Mouse (Mus musculus): ENCODE measurements at regions not wholly inside any gene's neighbourhood (a gene's known extent, or its start where the extent isn't known, plus 50 kb on each side); places are given as distances from the start of the nearest gene placed in this dataset.

DNA sequence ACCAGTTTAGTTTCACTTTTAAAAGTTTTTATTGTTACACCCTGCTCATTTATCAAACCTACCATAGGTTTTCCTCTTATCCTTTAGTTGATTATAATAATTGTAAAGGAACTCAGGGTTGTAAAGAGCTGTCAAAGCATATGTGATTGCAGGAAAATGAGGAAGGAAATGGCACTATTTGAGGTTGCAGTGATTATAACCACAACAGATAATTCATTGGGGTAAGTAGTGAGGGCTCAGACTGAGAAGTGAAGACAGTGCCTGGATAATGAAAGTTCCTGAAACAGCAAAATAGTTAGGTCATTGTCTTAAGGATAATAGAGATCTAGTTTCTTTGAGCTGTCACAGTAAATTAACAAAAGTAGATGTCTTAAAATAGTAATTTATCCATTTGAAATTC, 305.4 kb upstream of the Btbd3 start:
- no peaks in the 10 kb centered on the region for H3K27me3 ChIP-seq (ENCODE audit: control insufficient read depth, insufficient read depth, low read length)
- no peaks in the 10 kb centered on the region for H3K9me3 ChIP-seq (ENCODE audit: control insufficient read depth, low read length)
- H3K27ac ChIP-seq = no peak overlapping the region
- no peak overlapping the region for H3K9ac ChIP-seq
- H3K4me2 ChIP-seq (replicated peaks) = no peak overlapping the region
- no peak overlapping the region for H3K4me3 ChIP-seq (replicated peaks; ENCODE audit: low read length)
- no peaks in the 10 kb centered on the region for H3K4me1 ChIP-seq (replicated peaks; ENCODE audit: control insufficient read depth, insufficient read depth, low read length)
- no peak for DNase-seq (ENCODE audit: low spot score)
- no peaks in the 10 kb centered on the region for H3K36me3 ChIP-seq (replicated peaks; ENCODE audit: control insufficient read depth, insufficient read depth)
- no peak for ATAC-seq (ENCODE audit: low FRiP score)

DNA sequence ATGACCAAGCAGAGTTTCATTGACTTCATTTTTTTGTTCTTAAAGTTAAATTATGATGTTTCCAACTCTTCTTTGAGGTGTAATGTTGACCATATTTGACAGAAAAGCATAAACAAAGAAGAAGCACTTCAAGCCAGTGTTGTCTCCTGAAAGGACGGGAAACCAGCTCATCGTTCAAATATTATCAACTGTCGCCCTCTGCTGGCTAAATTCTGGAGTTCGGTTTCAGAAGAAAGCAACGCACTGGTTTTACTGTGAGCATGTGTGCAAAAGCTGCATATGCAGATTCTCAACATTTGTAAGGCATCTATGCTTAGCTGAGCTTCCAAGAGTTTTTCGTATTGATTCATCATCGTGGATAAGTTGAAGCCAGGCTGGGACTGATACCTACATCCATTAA, 313.6 kb upstream of the Btbd3 start:
- DNase-seq (ENCODE audit: low spot score) = peak; percentile 96
- Histone ChIP-seq H3K27ac (no peak overlapping the region), H3K27me3 (ENCODE audit: control insufficient read depth, insufficient read depth, low read length) (no peaks in the 10 kb centered on the region), H3K4me1 (replicated peaks; ENCODE audit: control insufficient read depth, insufficient read depth, low read length) (no peaks in the 10 kb centered on the region), H3K4me3 (replicated peaks; ENCODE audit: low read length) (no peak overlapping the region), H3K9me3 (ENCODE audit: control insufficient read depth, low read length) (no peaks in the 10 kb centered on the region), H3K9ac (no peak overlapping the region), H3K4me2 (replicated peaks) (no peak overlapping the region), H3K36me3 (replicated peaks; ENCODE audit: control insufficient read depth, insufficient read depth) (no peaks in the 10 kb centered on the region)
- WGBS = 9% methylated on average over 7 of the region's 7 CpGs
- ATAC-seq (ENCODE audit: low FRiP score) = peak; percentile 70; the same call in 1 of the 2 replicates

DNA sequence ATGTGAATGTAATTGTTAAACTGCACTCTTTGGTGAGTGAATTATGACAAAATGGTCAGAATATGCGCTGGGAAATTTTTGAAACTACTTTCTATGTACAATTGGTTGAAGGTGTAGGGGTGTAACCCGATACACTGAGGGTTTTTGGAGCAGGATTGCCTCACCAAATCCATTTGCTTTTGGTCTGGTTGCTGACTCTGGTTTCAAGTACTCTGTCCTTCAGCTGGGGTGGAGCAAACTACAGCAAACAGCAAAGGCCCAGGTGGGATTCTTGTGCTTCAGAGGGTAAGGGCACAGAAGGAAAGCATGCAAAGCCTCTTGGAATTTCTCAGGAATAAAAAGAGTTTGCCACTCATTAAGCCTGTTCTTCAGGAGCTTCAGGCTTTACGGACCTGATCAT, 316.8 kb upstream of the Btbd3 start:
- Histone ChIP-seq H3K27me3 (ENCODE audit: control insufficient read depth, insufficient read depth, low read length) (no peaks in the 10 kb centered on the region), H3K9ac (no peak overlapping the region), H3K4me2 (replicated peaks) (no peak overlapping the region), H3K4me3 (replicated peaks; ENCODE audit: low read length) (no peak overlapping the region), H3K27ac (no peak overlapping the region), H3K4me1 (replicated peaks; ENCODE audit: control insufficient read depth, insufficient read depth, low read length) (0 out of 2 replicates have a peak, but pooled peaks cover 5% of the 10 kb centered on the region), H3K36me3 (replicated peaks; ENCODE audit: control insufficient read depth, insufficient read depth) (no peaks in the 10 kb centered on the region), H3K9me3 (ENCODE audit: control insufficient read depth, low read length) (no peaks in the 10 kb centered on the region)
- ATAC-seq (ENCODE audit: low FRiP score) = no peak
- 71% methylated on average over 3 of the region's 3 CpGs for WGBS
- no peak for DNase-seq (ENCODE audit: low spot score)

DNA sequence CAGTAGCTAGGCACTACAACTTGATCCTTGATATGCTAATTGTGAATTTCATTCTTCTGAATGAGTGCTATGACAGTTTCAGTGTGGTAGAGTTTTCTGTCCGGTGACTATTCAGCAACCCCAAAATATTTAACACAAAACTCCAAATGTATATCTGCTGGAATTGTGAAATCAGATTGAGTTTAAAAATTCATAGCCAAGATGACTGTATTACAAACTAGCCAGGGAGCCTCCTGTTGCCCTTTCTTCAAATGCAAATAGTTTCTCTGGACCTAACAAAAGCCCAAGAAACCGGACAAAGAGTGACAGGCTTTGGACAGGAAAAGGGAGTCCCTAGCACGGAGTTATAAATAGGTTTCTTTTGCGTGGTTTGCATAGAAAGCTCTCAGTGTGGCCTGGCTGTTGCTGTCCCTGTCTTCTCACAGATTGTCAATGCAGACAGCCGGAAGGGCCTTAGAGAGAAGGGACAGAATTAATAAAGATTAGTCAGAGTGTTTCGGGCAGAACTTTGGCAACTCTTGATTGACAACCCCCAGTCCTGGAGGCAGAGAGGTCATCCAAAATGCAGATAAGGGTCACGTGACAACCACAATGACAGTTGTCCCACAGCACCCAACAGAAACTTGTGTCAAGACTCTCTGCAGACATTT, 317.4 kb upstream of the Btbd3 start:
- no peak overlapping the region for H3K27ac ChIP-seq
- H3K4me3 ChIP-seq (replicated peaks; ENCODE audit: low read length) = no peak overlapping the region
- 0 out of 2 replicates have a peak, but pooled peaks cover 5% of the 10 kb centered on the region for H3K4me1 ChIP-seq (replicated peaks; ENCODE audit: control insufficient read depth, insufficient read depth, low read length)
- no peaks in the 10 kb centered on the region for H3K9me3 ChIP-seq (ENCODE audit: control insufficient read depth, low read length)
- 10% methylated on average over 7 of the region's 7 CpGs for WGBS
- H3K9ac ChIP-seq = no peak overlapping the region
- no peak overlapping the region for H3K4me2 ChIP-seq (replicated peaks)
- peak; percentile 83; the same call in 1 of the 2 replicates for ATAC-seq (ENCODE audit: low FRiP score)
- H3K36me3 ChIP-seq (replicated peaks; ENCODE audit: control insufficient read depth, insufficient read depth) = no peaks in the 10 kb centered on the region
- no peaks in the 10 kb centered on the region for H3K27me3 ChIP-seq (ENCODE audit: control insufficient read depth, insufficient read depth, low read length)
- DNase-seq (ENCODE audit: low spot score) = peak; percentile 43

DNA sequence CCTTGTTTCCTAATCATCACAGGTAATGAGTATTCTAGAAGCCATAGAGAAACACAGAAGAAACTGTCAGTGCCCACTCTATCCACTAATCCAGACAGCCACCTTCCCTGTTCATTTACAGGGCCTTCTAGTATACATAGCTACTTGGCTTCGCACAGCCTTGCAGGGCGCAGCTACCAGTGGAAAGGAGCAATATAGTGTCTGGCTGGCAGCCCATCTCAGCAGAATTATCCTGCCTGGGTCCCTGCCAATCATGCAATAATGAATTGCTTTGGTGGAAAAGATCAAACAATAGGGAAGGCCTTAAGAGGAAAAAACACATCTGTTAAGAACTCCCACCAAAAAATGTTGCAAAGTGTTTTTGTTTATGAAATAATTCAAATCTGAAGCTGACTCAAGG, 319.8 kb upstream of the Btbd3 start:
- 52% methylated on average over 2 of the region's 2 CpGs for WGBS
- Histone ChIP-seq H3K27me3 (ENCODE audit: control insufficient read depth, insufficient read depth, low read length) (no peaks in the 10 kb centered on the region), H3K27ac (no peak overlapping the region), H3K9ac (no peak overlapping the region), H3K9me3 (ENCODE audit: control insufficient read depth, low read length) (no peaks in the 10 kb centered on the region), H3K4me2 (replicated peaks) (no peak overlapping the region), H3K4me3 (replicated peaks; ENCODE audit: low read length) (no peak overlapping the region), H3K4me1 (replicated peaks; ENCODE audit: control insufficient read depth, insufficient read depth, low read length) (0 out of 2 replicates have a peak, but pooled peaks cover 5% of the 10 kb centered on the region), H3K36me3 (replicated peaks; ENCODE audit: control insufficient read depth, insufficient read depth) (no peaks in the 10 kb centered on the region)
- ATAC-seq (ENCODE audit: low FRiP score) (peak; percentile 64; the same call in 1 of the 2 replicates), DNase-seq (ENCODE audit: low spot score) (no peak)

DNA sequence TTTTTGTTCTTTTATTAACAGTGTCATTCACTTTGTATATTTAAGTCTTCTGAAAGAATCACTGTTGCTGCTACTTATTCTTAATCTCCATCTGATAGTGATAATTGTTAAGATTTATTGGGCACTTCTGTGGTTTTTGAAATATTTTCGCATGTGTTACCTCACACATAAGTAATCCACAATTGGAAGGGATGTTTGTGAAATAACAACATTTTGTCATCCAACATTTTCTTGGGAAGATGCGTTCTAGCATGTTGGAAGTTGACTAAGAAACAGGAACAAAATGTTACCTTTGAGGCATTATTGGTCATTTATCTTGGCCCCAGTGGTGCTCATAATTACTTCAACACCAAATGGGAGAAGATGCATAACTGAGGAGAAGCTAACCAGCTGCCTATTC, 323.4 kb upstream of the Btbd3 start:
- no peaks in the 10 kb centered on the region for H3K9me3 ChIP-seq (ENCODE audit: control insufficient read depth, low read length)
- 0 out of 2 replicates have a peak, but pooled peaks cover 5% of the 10 kb centered on the region for H3K4me1 ChIP-seq (replicated peaks; ENCODE audit: control insufficient read depth, insufficient read depth, low read length)
- ATAC-seq (ENCODE audit: low FRiP score) = no peak
- no peaks in the 10 kb centered on the region for H3K27me3 ChIP-seq (ENCODE audit: control insufficient read depth, insufficient read depth, low read length)
- H3K4me2 ChIP-seq (replicated peaks) = no peak overlapping the region
- H3K36me3 ChIP-seq (replicated peaks; ENCODE audit: control insufficient read depth, insufficient read depth) = no peaks in the 10 kb centered on the region
- no peak overlapping the region for H3K4me3 ChIP-seq (replicated peaks; ENCODE audit: low read length)
- WGBS = 94% methylated on average over 2 of the region's 2 CpGs
- DNase-seq (ENCODE audit: low spot score) = no peak
- no peak overlapping the region for H3K27ac ChIP-seq
- H3K9ac ChIP-seq = no peak overlapping the region

DNA sequence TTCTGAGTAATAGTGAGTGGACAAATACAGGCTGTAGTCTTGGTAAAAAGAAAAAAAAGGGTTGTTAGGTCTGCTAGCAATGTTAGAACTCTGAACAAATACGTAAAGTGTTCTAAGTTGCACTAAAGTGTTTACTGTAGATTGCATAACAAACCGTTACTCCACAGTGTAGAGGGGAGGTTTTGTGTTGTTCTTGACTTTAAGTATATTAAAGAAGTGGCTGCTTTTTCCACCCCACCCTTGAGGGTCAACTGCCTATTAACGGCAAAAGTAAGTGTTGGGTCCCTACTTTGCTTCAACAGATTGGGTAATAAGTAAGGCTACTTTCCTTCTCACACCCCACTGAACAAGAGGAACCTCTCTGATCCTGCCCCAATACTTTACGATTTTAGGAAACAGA, 323.9 kb upstream of the Btbd3 start:
- no peak for ATAC-seq (ENCODE audit: low FRiP score)
- whole genome bisulfite sequencing = 93% methylated on average over 4 of the region's 4 CpGs

DNA sequence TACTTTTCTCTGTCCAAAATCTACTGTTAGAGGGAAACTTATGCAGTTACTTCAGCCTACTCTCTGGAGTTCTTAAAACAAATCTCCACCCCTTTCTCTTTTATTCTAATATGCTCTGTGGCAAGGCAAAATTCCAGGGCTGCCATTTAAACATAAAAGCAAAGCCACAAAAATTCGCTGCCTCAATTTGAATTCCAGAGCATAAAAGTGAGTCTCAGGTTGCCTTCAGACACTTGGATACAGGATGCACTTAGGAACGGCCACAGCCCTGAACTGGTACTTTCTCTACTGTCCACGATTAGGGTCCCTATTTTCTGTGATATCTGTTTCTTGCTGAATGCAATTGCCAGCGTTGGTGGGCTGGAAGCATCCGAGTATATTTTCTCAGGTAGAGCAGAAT, 330.9 kb upstream of the Btbd3 start:
- Histone ChIP-seq H3K9ac (no peak overlapping the region), H3K9me3 (ENCODE audit: control insufficient read depth, low read length) (no peaks in the 10 kb centered on the region), H3K4me3 (replicated peaks; ENCODE audit: low read length) (no peak overlapping the region), H3K4me1 (replicated peaks; ENCODE audit: control insufficient read depth, insufficient read depth, low read length) (no peaks in the 10 kb centered on the region), H3K27ac (no peak overlapping the region), H3K4me2 (replicated peaks) (no peak overlapping the region), H3K27me3 (ENCODE audit: control insufficient read depth, insufficient read depth, low read length) (no peaks in the 10 kb centered on the region), H3K36me3 (replicated peaks; ENCODE audit: control insufficient read depth, insufficient read depth) (no peaks in the 10 kb centered on the region)
- ATAC-seq (ENCODE audit: low FRiP score) = no peak
- DNase-seq (ENCODE audit: low spot score) = no peak
- 79% methylated on average over 5 of the region's 5 CpGs for WGBS

More for the DNA sequence above, 323.9 kb upstream of the Btbd3 start:
- Histone ChIP-seq H3K9ac (no peak overlapping the region), H3K9me3 (ENCODE audit: control insufficient read depth, low read length) (no peaks in the 10 kb centered on the region), H3K27ac (no peak overlapping the region), H3K4me3 (replicated peaks; ENCODE audit: low read length) (no peak overlapping the region), H3K36me3 (replicated peaks; ENCODE audit: control insufficient read depth, insufficient read depth) (no peaks in the 10 kb centered on the region), H3K4me2 (replicated peaks) (no peak overlapping the region), H3K4me1 (replicated peaks; ENCODE audit: control insufficient read depth, insufficient read depth, low read length) (0 out of 2 replicates have a peak, but pooled peaks cover 5% of the 10 kb centered on the region), H3K27me3 (ENCODE audit: control insufficient read depth, insufficient read depth, low read length) (no peaks in the 10 kb centered on the region)
- DNase-seq (ENCODE audit: low spot score) = no peak

DNA sequence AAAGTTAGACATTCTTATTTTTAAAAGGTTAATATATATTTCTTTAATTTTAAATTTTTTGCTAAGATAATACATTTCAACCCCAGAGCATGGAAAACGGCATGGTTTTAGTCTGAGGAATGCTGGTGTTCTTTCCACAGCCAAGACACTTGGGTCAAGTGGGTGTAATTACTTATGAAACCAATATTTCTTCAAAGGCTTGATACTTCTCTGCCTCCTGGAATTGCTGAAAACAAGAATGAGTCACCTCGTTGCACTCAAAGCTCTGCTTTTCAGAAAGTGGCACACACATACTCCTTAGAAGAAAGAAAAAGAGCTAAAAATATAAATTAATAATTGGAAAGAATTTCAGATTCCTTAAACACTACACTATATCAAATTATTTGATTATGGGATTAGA, 331.8 kb upstream of the Btbd3 start:
- ATAC-seq (ENCODE audit: low FRiP score) = no peak
- WGBS = 87% methylated on average over 2 of the region's 2 CpGs

DNA sequence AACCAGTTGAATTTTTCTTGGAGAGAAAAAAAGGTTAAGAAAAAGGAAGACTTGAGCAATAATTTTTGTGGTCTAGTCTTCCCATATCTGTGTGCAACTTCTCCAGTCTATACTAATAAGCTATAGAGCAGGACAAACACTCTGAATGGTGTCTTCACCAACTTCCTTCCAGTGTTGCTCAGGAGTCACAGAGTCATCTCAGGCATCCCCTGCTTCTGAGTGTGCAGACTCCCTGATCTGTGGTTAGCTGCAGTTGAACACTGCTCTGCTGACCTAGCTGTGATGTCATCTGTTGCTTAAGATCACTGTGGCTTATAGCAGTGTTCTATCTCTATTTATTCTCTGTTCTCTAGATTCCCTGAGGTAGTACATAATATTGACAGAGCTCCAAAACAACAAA, 357.9 kb upstream of the Btbd3 start:
- H3K27ac ChIP-seq = no peak overlapping the region
- no peak overlapping the region for H3K9ac ChIP-seq
- H3K4me3 ChIP-seq (replicated peaks; ENCODE audit: low read length) = no peak overlapping the region
- ATAC-seq (ENCODE audit: low FRiP score) (no peak), DNase-seq (ENCODE audit: low spot score) (no peak)
- no peak overlapping the region for H3K4me2 ChIP-seq (replicated peaks)
- no peaks in the 10 kb centered on the region for H3K9me3 ChIP-seq (ENCODE audit: control insufficient read depth, low read length)
- H3K4me1 ChIP-seq (replicated peaks; ENCODE audit: control insufficient read depth, insufficient read depth, low read length) = no peaks in the 10 kb centered on the region
- H3K36me3 ChIP-seq (replicated peaks; ENCODE audit: control insufficient read depth, insufficient read depth) = no peaks in the 10 kb centered on the region
- H3K27me3 ChIP-seq (ENCODE audit: control insufficient read depth, insufficient read depth, low read length) = no peaks in the 10 kb centered on the region

More for the DNA sequence above, 331.8 kb upstream of the Btbd3 start:
- Histone ChIP-seq H3K36me3 (replicated peaks; ENCODE audit: control insufficient read depth, insufficient read depth) (no peaks in the 10 kb centered on the region), H3K27me3 (ENCODE audit: control insufficient read depth, insufficient read depth, low read length) (no peaks in the 10 kb centered on the region), H3K4me1 (replicated peaks; ENCODE audit: control insufficient read depth, insufficient read depth, low read length) (no peaks in the 10 kb centered on the region), H3K4me2 (replicated peaks) (no peak overlapping the region), H3K9ac (no peak overlapping the region), H3K9me3 (ENCODE audit: control insufficient read depth, low read length) (no peaks in the 10 kb centered on the region), H3K4me3 (replicated peaks; ENCODE audit: low read length) (no peak overlapping the region), H3K27ac (no peak overlapping the region)
- DNase-seq (ENCODE audit: low spot score) = no peak

Data from hindbrain, embryonic 14.5 days (tissue).